Mouse (Mus musculus) naive thymus-derived CD4-positive, alpha-beta T cell, adult 2 months (primary cell): ENCODE measurements around the gene Cyp2d22.
"Not testable (repeated sequence)": the region's sequence is repeated elsewhere in the genome, so short reads cannot be mapped to it uniquely, and the experiment has no call there.

Source experiments
- DNase-seq: peaks from one replicate; pipeline ENCODE4 v3.0.0-alpha.2; 2011; ENCODE audit warnings: low read depth

Gene Cyp2d22

GRCm38 (mm10) chr15:82376393-82377138, 3.5 kb downstream of the Cyp2d22 start:
- DNase-seq: no peak

DNA sequence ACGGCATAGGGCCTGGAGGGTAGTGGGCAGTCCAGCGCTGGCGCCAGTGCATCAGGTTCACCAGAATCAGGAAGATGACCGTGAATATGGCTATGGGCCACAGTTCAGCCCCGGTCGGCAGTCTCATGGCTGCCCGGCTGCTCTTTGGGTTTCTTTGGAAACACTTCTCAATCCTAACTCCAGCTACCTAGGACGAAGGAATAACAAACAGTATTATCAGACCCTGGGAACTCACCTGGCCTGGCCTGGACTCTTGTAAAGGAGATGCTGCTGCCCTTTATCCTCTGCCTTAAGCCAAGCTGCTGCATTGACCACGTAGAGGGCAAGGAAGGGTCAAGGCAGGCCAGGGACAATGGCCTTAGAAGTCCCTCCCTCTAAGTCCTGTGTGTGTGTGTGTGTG, 4.2 kb downstream of the Cyp2d22 start:
- no peak for DNase-seq

DNA sequence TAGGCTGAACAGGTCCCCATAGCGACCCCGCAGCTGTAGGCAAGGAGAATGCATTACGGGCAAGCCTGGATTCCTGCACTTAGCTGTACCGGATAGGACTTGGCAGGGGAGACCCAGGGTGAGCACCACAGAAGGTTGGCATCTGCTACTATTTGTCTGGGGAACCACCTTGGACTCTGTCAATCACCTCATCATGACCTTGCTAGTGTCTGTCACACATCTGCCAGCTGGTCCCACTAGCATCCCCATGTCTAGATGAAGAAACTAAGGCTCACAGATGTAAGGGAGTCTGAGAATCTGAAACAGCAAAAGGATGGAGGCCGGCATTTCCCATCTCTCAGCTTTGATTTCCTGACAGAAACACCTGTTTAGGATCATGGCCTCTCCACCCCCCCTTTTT, 5.6 kb downstream of the Cyp2d22 start:
- no peak for DNase-seq

DNA sequence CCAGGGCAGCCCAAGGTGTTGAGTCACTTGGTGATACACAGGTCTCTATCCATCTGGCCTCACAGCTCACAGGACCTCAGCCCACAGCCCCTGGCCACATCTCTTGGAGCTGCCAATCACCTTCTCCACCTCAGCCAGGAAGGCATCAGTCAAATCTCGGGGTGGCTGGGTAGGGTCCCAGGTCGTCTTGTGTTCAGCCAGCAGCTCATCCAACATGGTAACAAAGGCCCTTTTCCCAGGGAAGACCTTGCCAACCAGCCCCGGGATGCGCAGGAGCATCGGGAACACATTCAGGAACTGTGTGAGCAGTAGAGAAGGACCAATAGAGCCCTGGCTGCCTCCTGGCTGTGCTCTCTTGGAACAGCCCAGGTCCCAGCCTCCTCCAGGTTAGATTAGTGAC, 7.1 kb downstream of the Cyp2d22 start:
- no peak for DNase-seq

- no peak for DNase-seq
These were observed 7.6 kb downstream of the Cyp2d22 start for GRCm38 (mm10) chr15:82372446-82372845.

GRCm38 (mm10) chr15:82368851-82369250, 11.2 kb downstream of the Cyp2d22 start:
- DNase-seq: no peak

- DNase-seq: no peak
These were observed 11.9 kb downstream of the Cyp2d22 start for GRCm38 (mm10) chr15:82368146-82368545.

- peak; percentile 28 for DNase-seq
These were observed 15.5 kb downstream of the Cyp2d22 start for GRCm38 (mm10) chr15:82364561-82364960.

GRCm38 (mm10) chr15:82363801-82364200, 16.3 kb downstream of the Cyp2d22 start:
- not testable (repeated sequence) for DNase-seq

- peak; percentile 18 for DNase-seq
These were observed 17.8 kb downstream of the Cyp2d22 start for GRCm38 (mm10) chr15:82362234-82362633.

GRCm38 (mm10) chr15:82361459-82362018, 18.5 kb downstream of the Cyp2d22 start:
- DNase-seq: peak; percentile 43

GRCm38 (mm10) chr15:82358431-82359260, 21.4 kb downstream of the Cyp2d22 start:
- DNase-seq: peak; percentile 12

DNA sequence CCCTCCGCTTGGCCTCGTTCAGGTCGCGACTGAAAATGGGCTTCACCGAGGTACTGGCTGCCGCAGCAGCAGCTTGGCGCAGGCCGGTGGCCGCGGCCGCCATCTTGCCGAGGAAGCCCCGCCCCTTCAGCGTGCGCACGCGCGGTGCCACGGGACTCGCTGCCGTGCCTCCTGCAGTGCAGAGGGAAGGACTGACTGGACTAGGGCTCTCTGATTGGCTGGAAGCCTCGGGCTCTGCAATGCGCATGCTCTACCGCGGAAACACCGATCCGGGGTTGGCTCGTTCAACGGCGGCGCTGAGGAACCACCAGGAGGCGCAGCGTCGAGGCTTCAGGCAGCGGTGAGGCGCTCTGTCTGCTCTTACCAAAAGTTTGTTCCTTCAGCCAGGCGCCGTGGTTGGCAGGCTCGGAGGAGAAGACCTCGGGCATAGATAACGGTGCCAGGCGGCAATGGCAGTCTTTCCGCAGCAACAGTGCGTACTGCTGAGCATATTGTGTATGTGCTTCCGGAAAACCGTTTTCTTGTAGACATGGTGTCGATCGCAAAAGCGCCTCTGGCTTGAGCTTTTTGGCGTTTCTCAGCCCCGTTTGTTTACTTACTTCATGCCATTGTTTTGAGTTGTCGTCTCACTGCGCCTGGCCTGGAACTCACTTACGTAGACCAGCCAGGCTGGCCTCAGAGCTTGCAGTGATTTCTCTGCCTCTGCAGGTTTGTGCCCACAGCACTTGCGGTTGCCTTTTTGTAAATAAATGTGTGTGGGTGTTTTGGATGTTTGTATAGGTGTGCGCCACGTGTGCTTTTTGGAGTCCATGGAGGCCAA, 25.7 kb downstream of the Cyp2d22 start, which contains the start of gene Ndufa6:
Gene Ndufa6 (minus strand): TSS at position 197 of the 820 bp plus-strand sequence.
- DNase-seq: peak; percentile 100

- DNase-seq: no peak
These were observed 26.3 kb downstream of the Cyp2d22 start for GRCm38 (mm10) chr15:82353745-82354113.

- no peak for DNase-seq
These were observed 26.8 kb downstream of the Cyp2d22 start for GRCm38 (mm10) chr15:82353078-82353744.

DNA sequence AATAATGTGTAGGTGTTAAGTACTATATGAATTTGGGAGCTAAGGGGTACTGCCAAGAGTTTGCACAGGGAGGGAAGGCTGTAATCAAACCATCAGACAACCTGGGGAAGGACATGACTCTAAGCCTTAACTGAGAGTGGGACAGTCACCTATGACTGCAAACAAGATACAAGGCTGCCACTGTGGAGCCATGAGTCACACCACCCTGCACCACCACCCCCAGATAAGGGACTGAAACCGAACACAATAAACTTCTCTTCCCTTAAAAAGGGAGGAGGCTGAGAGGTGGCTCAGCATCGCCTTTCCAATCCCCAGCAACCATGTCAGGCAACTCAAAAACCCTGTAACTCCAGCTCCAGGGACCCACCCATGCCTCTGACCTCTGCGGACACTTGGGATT, 28.6 kb downstream of the Cyp2d22 start:
- DNase-seq: no peak

- DNase-seq: no peak
These were observed 29.7 kb downstream of the Cyp2d22 start for GRCm38 (mm10) chr15:82350349-82350748.

GRCm38 (mm10) chr15:82348999-82349341, 31.1 kb downstream of the Cyp2d22 start:
- DNase-seq: no peak

GRCm38 (mm10) chr15:82348258-82348998, 31.6 kb downstream of the Cyp2d22 start:
- DNase-seq: no peak

- no peak for DNase-seq
These were observed 32.2 kb downstream of the Cyp2d22 start for GRCm38 (mm10) chr15:82347852-82348251.

GRCm38 (mm10) chr15:82347303-82347676, 32.8 kb downstream of the Cyp2d22 start:
- no peak for DNase-seq
